Mouse (Mus musculus) adrenal gland, postnatal 36 days (tissue): Measurements from ENCODE around the gene Zfp981. TPM values are rescaled to one million over a fixed set of nuclear protein-coding genes. Genes with fewer than 3 reads are reported as not detected.
"Not testable (repeated sequence)": the region's sequence is repeated elsewhere in the genome, so short reads cannot be mapped to it uniquely, and the experiment has no call there.

Source experiments
- DNase-seq, 2 experiments: peaks; one replicate each; pipeline ENCODE4 v3.0.0; 2021; ENCODE audit warnings: mixed read lengths in 1 of 2
- long read RNA-seq, 2 experiments: library from polyadenylated mRNA; stranded (forward); transcript quantifications; one replicate each; pipeline ENCODE4 v2.0.0; 2021; ENCODE audit warnings: borderline sequencing depth in 2 of 2
- total RNA-seq, 2 experiments: library from RNA; stranded (reverse); gene quantifications; 2 replicates each; pipeline ENCODE4 v1.2.3; 2021

Zfp981 gene
- total RNA-seq = under 1 TPM; 0.30 to 0.99 TPM
- long read RNA-seq, experiment 1 = 0 reads
- long read RNA-seq, experiment 2 = 0 reads

DNA sequence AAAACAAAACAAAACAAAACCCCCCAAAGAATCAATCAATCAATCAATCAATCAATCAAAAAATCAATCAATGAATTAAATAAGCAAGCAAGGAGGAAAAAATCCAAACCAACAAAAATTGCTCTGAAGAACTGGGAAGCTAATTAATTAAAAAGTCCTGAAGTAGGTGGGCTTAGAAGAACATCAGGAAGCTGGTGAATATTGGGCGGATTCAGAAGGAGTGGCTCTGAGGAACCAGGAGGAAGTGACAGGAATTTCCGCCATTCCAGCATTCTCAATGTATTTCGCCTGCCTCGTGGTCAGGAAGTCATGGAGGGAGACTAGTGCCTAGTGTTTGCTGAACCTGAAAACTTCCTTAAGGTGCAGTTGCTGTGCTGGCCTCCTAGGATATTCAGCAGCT, at the start of gene Zfp981:
Gene Zfp981 (plus strand): TSS at position 301 of the 400 bp plus-strand sequence.
- not testable (repeated sequence) for DNase-seq

DNA sequence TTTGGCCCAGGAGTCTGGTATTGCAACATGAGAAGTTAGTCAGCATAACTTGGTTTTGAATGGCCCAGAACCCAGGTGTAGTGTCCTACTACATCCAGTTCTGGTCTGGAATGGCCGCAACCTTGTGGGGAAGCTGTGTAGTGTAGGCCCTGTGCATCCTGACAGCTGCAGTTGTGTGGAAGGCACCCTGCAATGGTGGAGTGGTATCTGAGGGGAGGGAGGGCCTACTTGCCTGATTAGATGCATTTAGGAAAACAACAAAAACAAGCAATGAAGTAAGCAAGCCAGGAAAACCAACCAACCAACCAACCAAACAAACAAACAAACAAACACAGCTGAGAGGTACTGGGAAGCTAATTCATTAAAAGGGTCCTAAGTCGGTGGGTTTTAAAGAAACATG, 49.3 kb upstream of the Zfp981 start:
- DNase-seq = not testable (repeated sequence)

DNA sequence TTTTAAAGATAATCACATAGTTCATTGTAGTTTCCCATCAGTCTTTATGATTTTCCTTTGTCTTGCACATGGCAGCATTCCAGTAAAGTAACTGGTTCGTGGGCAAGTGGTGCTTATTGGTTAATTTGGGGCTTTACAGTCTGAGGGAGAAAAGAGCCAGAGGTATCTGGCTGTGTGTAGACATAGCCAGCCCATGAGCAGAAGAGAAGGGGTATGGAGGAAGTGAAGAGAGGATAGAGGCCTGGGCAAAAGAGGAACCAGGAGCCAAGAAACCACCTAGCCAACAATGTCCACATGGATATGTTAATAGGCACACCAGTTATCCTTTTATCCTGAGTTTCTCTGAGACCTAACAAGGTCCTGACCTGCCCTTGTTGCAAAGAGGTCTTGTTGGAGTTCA, 47.7 kb upstream of the Zfp981 start:
- DNase-seq = not testable (repeated sequence)

DNA sequence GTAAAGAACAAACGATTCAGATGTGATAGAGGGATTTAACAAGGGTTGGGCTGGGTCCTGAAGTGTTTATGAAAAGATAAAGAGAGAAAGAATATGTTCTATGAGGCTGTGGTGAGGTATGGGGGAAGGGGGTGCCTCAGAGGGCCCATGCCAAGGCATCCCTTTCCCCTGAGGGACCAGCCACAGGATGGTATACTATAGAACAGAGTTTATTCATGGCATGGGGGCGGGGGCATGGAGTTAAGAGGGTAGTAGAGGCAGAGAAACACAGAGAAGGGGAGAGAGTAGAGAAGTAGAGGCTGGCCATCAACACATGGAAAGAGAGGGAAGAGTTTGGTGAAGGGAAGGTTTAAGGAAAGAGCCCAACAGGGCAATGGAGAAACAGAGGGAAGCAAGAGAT, 46.9 kb upstream of the Zfp981 start:
- no peak for DNase-seq

DNA sequence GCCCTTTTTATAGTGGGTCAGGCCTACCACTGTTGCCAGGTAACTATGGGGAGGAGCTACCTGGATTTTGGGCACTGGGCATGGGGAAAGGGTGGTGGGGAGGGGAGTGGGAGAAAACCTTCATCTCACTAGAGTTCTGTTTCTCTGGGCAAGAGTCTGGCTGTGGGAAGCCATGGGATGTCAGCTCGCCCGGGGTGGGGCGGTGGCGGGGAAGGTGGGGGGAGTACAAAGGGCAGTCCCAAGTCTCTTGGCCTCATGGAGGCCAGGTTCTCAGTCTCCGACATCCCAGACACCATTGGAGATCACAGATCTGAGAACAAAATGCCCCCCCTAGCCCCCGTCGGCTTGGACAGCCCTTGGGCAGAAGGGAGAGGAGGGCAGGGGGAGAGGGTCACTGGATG, 46.5 kb upstream of the Zfp981 start:
- no peak for DNase-seq

DNA sequence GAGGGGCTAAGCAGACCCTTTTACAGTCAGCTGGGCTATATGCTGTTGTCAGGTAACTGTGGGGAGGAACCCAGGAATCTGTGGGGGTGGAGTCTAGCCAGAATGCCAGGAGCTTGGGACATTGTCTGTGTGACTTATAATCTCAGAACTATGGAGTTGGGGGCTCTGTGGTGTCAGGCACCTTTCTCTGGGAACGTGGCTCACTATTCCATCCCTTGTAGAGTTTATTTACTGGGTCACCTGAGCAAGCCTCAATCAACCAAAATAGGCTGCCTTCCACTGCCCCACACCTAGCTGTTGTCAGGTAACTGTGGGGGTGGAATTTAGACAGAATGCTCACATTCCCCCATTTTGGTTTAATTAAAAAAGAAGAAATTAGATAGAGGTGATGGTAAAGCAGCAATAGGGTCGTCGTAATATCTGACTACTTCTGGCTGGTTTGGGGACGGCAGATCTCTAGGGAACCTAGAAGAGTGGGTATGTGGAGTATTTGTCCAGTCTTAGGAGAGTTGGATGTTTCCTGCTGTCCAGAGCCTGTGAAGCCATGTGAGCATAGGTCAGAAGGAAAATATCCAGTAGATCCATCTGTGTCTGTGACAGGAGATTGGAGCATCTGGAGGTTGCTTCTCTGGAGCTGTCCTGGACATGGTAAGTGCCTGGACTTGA, 45.6 kb upstream of the Zfp981 start:
- DNase-seq = no peak

DNA sequence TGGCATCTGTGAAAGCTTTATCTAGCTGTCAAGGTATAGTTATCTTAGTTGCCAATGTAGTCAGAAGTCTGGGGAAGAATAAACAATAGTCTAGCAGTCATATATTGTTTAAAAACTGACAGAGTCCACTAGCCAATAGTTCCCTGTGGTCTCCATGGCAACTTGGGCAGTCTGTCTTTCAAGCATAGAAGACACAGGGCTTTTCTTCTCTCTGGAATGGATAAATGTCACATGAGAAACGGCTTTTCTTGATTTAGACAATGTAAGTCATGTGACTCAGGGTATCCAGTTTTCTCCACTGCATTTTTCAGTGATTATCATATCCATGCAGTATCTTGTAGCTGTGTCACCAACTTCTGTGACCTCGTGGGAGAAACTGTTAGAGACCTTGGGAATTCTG, 44.7 kb upstream of the Zfp981 start:
- no peak for DNase-seq

DNA sequence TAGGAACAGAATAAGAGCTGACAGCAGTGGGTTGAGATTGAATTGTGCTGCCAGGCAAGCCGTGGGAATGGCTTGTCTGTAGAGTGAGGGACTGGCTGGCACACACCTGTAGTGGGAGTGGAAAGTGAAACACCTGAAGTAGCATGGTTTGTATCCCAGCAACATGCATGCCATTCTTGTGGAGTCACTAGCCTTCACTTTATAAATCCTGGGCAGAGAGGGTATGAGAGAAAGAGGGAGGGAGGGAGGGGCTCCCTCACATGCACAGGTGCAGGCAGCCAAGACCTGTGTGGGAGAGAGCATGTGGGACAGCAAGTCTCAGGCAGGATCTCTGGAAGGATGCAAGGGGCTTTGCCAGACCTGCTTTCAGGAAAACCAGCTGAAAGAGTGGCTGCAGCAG, 44.1 kb upstream of the Zfp981 start:
- no peak for DNase-seq

DNA sequence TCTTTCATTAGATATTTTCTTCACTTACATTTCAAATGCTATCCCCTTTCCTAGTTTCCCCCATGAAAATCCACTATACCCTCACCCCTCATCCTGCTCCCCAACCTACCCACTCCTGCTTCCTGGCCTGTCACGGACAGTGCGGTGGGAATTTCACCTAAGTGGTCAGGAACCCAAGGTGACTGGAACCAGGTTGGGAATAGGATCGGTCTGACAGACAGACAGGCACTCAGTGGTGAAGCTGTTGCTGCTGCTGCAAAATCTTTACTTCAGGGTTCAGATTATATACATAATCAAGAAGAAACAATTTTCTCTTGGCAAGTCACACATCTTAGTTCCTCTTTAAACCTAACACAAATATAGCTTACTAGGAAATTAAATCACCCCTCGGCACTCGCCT, 42.0 kb upstream of the Zfp981 start:
- DNase-seq = not testable (repeated sequence)

DNA sequence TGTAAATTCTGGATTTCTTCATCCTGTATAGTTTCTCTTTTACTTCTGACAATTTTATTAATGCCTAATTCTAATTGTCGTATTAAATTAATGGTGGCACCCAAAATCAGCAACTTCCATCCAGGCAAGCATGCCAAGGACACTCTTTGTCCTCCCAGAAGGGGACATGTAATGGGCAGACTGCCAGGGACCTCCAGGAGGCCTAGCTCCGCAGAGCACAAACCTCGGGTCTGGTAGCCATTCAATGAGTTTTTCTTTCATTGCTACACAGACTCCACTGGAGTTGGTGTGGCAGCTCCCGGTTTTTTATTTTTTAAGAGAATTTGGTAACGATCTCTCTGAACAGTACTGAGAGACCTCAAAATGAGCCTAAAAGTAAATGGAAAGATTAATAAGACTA, 41.1 kb upstream of the Zfp981 start:
- DNase-seq = not testable (repeated sequence)

DNA sequence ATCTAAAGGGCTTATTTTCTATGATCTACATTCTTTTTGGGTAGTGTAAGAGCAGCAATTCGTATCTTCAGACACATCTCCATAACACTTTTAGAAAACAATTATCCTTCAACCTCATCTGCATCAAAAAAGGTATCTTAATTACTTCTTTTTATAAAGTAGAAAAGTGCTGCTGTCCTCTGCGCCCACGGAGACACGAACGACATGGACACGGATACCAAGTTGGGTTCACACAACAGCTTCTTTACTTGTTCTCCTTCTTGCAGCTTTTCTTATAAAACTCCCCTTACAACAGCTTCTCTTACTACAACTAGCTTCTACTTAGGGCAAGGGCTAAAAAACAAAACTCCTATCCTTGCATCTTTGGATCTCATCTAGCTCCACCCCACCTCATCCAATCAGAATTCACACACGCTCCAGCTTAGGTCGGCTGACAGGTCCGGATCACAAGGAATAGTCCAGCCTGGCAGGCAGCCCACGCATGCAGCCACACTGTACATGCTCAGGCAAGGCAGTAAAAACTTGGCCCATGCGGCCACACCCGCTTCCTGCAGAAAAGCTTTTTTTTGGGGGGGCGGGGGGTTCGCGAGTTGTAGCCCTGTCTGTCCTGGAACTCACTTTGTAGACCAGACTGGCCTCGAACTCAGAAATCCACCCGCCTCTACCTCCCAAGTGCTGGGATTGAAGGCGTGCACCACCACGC, 38.0 kb upstream of the Zfp981 start:
- DNase-seq = not testable (repeated sequence)

DNA sequence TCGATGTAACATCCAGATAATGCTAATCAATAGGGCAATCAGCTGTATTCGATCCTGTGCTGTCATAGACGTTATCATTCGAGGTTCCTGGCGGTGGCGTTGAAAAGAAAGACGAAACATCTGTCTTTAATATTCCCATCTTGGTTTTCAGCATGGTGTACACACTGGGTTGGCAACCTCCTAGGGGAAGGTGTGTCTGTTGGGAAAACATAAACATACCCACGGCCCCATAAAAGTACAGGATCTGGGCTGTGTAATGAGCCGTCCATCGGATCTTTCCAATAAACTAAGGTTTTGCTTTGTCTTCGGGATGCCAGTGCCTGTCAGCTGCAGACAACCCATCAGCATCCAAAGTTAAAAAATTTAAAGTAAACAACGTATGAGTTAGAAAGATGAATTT, 31.8 kb upstream of the Zfp981 start:
- not testable (repeated sequence) for DNase-seq

DNA sequence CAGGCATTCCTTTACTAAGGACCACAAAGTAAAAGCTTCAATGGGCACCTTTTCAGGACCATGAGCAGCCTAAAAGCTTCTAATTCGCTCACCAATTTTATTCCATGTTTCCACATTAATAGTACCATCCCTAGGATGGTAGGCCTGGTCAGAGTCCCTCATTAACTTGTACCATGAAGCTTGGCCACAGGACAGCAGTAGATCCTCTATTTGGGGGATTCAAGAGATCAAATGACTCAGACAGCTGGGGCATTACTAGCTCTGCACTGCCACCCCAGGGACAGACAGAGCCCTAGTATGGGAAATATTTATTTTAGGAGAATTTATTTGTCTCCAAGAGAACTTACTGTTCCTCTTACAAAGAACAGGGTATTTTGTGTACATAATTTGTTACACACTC, 27.6 kb upstream of the Zfp981 start:
- DNase-seq = not testable (repeated sequence)

DNA sequence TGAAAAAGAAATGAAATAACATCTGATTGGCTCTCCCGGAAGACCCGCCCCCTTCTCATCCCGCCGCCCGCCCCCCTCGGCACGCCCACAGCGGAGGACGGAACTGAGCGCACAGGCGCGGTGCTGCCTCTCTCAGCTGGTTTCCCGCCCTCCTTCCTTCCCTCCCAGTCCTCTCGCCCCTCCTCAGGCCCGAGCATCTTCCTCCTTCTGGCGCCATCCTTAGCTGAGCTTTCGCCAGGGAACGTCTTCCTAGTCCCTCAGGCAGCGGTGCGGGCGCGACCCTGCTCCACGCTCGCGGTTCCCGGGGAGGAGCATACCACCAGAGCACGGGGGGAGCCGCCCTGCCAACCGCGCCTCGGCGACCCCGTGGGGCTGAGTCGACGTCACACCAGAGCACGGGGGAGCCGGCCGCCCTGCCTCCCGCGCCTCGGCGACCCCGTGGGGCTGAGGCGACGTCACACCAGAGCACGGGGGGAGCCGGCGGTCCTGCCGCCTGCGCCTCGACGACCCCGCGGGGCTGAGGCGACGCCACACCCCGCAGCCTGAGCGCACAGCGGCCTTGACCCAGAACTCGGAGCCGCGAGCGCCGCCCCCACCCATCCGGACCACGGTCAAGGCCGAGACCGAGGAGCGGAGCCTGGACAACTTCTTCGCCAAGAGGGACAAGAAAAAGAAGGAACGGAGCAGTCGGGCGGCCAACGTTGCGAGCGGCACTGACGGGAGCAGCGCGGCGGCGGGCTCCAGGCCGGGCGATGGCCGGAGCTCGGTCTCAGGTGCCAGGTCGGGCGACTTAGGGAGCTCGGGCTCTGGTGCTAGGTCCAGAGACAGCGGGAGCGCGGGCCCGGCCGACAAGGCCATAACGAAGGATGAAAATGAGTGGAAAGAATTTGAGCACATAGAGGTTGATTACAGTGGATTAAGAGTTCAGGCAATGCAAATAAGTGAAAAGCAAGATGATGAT, 26.8 kb upstream of the Zfp981 start:
- DNase-seq = not testable (repeated sequence)

DNA sequence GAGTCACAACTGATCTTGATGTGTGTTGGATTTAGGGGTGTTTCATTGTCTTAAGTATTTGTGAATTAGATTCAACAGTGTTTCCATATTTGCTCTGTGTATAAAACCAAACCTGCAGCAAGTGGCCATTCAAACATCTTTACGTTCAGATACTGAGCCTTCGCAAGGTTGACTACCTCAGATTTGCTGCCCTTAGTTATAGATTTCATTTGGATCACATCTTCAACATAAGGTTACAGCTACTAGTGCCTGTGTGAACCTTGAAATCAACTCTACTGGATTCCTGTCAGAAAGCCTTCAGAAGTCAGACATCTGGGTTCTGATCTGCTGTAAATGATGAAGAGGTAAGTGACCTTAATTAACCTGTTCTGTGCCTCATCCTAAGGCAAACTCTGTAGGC, 25.6 kb upstream of the Zfp981 start:
- not testable (repeated sequence) for DNase-seq

DNA sequence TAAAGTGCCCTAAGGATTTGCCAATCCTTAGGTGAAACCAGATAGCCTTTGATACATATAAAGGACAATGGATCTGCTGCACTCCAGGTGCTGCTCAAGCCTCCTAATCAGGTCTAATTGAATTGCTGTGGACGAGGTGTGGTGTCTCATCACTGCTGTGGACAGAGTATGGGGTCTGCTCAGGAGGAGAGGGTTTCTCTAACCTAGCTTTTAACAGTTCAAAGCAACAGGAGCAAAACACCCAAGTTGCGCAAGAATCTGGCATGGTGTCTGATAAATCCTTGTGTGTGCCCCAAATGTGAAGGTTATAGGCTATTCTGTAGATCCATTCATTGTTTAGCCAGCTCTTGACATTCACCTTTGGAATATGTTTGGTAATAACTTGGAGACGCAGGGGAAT, 24.9 kb upstream of the Zfp981 start:
- DNase-seq = not testable (repeated sequence)

DNA sequence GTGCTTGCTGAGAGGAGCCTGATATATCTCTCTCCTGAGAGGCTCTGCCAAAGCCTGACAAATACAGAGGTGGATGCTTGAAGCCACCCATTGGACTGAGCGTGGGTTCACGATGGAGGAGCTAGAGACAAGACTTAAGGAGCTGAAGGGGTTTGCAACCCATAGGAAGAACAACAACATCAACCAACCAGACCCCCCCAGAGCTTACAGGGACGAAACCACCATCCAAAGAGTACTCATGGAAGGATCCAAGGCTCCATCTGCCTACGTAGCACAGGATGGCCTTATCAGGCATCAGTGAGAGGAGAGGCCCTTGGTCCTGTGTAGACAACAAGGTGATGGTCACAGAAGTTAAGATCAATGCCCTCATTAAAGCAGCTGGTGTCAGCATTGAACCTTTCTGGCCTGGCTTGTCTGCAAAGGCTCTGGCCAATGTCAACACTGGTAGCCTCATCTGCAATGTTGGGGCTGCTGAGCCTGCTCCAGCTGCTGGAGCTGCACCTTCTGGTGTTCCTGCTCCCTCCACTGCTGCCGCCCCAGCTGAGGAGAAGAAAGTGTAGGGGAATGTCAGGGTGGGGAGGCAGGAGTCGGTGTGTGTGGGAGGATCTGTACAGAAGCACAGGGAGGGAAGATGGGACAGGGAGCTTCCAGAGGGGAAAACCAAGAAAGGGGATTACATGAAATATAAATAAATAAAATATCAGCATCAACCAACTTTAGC, 21.3 kb upstream of the Zfp981 start:
- DNase-seq = not testable (repeated sequence)

DNA sequence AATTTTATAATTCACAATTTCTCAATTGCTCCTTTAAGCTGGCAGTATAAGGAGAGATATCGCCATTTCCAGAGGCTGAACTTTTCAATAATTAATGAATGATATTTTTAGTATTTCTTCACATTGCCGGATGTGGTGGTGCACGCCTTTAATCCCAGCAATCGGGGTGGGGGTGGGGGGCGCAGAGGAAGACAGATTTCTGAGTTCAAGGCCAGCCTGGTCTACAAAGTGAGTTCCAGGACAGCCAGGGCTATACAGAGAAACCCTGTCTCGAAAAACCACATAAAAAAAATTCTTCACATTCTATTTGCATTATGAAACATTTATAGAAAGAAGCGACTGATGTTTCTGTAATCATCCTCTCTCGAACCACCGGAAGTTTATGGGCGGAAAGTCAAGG, 19.3 kb upstream of the Zfp981 start:
- not testable (repeated sequence) for DNase-seq

DNA sequence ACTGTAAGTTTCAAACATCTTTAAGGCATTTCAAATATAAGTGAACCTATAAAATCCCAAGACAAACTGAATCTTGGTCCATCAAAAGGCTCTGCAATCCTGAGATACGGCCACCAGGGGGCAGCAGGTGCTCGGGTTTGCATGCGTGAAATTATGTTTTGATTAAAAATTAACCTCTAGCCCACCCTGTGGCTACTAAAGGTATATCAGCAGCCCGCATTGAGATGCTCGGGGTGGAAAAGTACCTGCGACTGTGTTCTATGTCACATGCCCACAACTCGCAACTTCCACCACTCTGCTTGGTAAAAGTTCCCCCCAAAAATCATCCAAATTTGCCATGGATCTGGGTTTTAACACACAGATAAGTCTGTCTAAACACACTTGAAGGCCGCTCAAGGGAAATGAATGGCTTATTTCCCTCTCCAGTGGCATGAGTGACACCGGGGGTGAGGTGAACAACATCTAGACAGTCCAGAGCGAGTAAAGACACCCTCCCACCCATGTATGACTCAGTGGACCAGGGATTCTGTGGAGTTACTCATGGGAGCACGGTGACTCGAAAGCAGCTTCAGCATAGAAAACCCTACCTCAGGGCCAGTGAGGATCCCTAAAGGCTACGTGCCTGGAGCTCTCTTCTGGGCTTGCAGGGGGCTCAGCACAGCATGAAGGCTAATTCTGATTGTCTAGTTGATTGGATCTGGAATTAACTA, 18.1 kb upstream of the Zfp981 start:
- DNase-seq = not testable (repeated sequence)

DNA sequence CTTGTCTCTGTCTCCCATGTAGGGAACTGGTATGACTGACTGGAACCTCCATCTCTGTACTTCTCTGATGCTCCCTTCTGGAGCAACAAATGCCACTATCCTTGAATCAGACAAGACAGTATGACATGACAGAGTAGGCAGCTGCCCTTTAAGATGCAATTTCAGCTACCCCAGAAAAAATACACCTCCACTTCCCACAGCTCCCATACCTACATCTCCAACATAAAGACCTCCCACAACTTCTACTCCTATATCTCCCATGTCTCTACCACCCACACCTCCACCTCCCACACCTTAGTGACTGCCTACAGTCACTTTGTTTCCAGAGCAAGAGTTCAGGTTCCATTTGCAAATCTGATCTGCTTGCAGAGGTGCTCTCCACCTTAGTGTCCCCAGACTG, 17.2 kb upstream of the Zfp981 start:
- not testable (repeated sequence) for DNase-seq
